Mouse (Mus musculus): ENCODE data around the gene Bsn. TPM values are rescaled to one million over a fixed set of nuclear protein-coding genes. Genes with fewer than 3 reads are reported as not detected.

Gene Bsn
- 0.25 and 0.31 TPM in 2 replicates for polyA plus RNA-seq (2015; fragmentation: Nextera tagmentation; extraction: Ambion mirVana)

DNA sequence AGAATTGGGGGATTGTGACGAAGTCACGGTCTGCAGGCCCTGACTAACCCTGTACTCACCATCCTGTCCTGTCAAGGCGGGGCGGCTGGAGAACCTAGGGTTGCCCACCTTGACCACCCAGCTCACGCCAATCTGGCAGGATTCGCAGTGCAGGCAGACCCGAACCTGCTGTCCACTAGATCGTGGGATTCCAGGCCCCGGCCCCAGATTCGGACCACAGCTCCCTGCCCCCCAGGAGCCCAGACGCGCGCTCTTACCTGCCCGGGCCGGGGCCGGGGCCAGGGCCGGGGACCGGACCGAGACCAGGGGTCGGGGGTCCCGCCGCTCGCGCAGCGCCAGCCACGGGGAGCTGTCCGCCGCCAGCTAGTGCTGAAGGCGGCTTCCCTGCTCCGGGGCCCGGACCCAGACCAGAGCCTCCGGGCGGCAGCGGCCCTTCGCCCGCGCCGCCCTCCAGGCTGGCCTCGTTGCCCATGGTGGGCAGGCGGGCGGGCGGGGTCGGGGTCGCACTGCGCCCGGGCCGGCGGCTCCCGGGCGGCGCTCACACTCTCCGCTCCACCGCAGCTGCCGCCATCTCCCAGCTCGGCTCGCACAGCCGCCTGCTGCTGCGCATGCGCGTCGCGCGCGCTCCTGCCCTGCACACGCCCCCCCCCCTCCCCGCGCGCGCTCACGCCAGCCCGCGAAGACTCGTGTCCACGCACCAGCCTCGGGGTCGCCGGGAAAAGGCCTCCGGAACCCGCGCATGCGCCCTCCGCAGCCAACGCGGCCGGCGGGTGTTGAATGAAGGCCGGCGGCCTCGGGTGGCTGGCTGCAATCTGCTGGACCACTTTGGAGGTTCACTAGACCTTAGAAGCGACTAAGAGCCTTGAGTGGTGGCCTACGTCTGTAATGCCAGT is at the start of gene Bsn:
Gene Bsn (minus strand): TSS at position 598 of the 893 bp plus-strand sequence.
- Histone ChIP-seq H3K27me3 (ENCODE audit: insufficient read depth, low read length) (peaks cover 3% of the 10 kb centered on the region; the same call in 1 of the 2 replicates), H3K4me1 (replicated peaks; ENCODE audit: insufficient read depth, low read length) (peaks cover 3% of the 10 kb centered on the region; the same call in 1 of the 2 replicates), H3K4me2 (ENCODE audit: low read length) (peak within 1 kb of the TSS; percentile 96), H3K27ac (no peak within 1 kb of the TSS), H3K4me3 (replicated peaks; ENCODE audit: low read depth, low read length) (peak within 1 kb of the TSS; percentile 50), H3K36me3 (ENCODE audit: insufficient read depth, low read length) (no peaks in the 10 kb centered on the region), H3K9ac (ENCODE audit: low read depth, low read length) (0 out of 2 replicates have a peak within 1 kb of the TSS, but pooled peaks have one; percentile 27), H3K9me3 (replicated peaks; ENCODE audit: low read length) (no peaks in the 10 kb centered on the region)
- peak; percentile 47 for DNase-seq (ENCODE audit: low spot score)
- no peak for TF ChIP-seq CTCF (IDR thresholded peaks at IDR 0.05; ENCODE audit: low read depth)
- 2% methylated on average over 70 of the region's 91 CpGs for WGBS
- peak; percentile 71 for ATAC-seq (replicated peaks; ENCODE audit: low FRiP score, low read depth)

DNA sequence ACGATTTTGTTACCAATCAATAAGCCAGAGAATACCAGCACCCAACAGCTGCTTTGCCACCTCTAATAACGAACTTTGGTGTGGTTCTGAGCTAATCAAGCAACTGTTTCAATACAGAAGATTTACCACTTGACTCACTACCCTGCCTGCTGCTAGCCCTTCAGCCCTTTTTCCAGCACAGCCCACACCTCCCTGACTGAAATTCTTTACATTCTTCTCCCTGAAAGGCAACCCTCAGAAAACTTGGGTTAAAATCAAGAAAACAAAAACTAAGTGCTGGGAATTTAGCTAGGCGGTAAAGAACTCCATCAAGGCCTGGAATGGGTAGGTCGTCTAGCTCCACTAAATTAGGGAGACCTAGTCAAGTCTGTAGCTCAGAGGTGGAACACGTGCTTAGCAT is 49.8 kb upstream of the Bsn start:
- 42% methylated on average over 5 of the region's 5 CpGs for WGBS
- no peak overlapping the region for H3K9ac ChIP-seq (ENCODE audit: low read depth, low read length)
- H3K4me1 ChIP-seq (replicated peaks; ENCODE audit: insufficient read depth, low read length), result peaks cover 8% of the 10 kb centered on the region
- no peak for TF ChIP-seq CTCF (IDR thresholded peaks at IDR 0.05; ENCODE audit: low read depth)
- H3K9me3 ChIP-seq (replicated peaks; ENCODE audit: low read length), result no peaks in the 10 kb centered on the region
- DNase-seq (ENCODE audit: low spot score), result peak; percentile 49
- no peak overlapping the region for H3K4me3 ChIP-seq (replicated peaks; ENCODE audit: low read depth, low read length)
- H3K4me2 ChIP-seq (ENCODE audit: low read length), result no peak overlapping the region
- peak overlapping the region; percentile 81 for H3K27ac ChIP-seq
- no peaks in the 10 kb centered on the region for H3K36me3 ChIP-seq (ENCODE audit: insufficient read depth, low read length)
- ATAC-seq (replicated peaks; ENCODE audit: low FRiP score, low read depth), result no peak
- H3K27me3 ChIP-seq (ENCODE audit: insufficient read depth, low read length), result no peaks in the 10 kb centered on the region

DNA sequence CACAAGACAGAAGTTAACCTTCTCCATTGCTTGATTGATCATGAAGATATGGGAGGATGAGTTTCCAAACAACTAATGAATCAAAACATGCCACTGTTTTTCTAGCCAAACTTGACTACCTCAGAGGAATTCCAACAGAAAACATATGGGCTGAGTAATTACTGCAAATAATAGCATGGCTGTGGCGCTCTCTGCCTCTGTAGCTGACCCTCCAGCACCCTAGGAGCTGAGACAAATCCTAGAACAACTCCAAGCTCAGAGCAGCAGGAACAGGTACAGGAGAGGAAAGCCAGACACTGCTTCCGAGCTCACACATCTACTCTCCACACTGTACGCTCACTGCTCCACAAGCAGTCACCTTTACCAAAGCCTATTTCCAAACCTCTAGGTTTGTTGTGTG is 48.6 kb upstream of the Bsn start:
- no peak overlapping the region for H3K4me2 ChIP-seq (ENCODE audit: low read length)
- H3K36me3 ChIP-seq (ENCODE audit: insufficient read depth, low read length), result no peaks in the 10 kb centered on the region
- ATAC-seq (replicated peaks; ENCODE audit: low FRiP score, low read depth) (peak; percentile 33; the same call in 1 of the 2 replicates), DNase-seq (ENCODE audit: low spot score) (peak; percentile 65)
- 32% methylated on average over 3 of the region's 3 CpGs for WGBS
- H3K4me3 ChIP-seq (replicated peaks; ENCODE audit: low read depth, low read length), result no peak overlapping the region
- no peak for TF ChIP-seq CTCF (IDR thresholded peaks at IDR 0.05; ENCODE audit: low read depth)
- H3K9ac ChIP-seq (ENCODE audit: low read depth, low read length), result no peak overlapping the region
- H3K27ac ChIP-seq, result peak overlapping the region; percentile 81; the same call in 1 of the 2 replicates
- H3K27me3 ChIP-seq (ENCODE audit: insufficient read depth, low read length), result no peaks in the 10 kb centered on the region
- H3K9me3 ChIP-seq (replicated peaks; ENCODE audit: low read length), result no peaks in the 10 kb centered on the region
- H3K4me1 ChIP-seq (replicated peaks; ENCODE audit: insufficient read depth, low read length), result peaks cover 8% of the 10 kb centered on the region

DNA sequence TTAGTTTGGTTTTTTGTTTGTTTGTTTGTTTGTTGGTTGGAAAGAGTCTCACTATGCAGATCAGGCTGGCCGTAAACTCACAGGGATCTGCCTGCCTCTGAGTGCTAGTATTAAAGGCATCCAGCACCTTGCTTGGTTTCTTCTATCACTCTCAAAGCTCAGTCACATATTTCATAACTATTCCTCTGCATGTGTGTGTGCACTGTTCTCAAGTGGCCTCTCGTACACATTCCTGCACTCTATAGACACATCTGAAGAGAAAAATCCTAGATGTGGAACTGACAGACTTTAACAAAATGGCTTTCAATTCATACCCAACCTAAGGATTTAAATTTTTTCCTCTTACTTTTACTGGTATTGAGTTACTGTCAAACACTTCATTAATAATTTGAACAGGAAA is 48.2 kb upstream of the Bsn start:
- TF ChIP-seq CTCF (IDR thresholded peaks at IDR 0.05; ENCODE audit: low read depth), result no peak
- ATAC-seq (replicated peaks; ENCODE audit: low FRiP score, low read depth), result no peak

DNA sequence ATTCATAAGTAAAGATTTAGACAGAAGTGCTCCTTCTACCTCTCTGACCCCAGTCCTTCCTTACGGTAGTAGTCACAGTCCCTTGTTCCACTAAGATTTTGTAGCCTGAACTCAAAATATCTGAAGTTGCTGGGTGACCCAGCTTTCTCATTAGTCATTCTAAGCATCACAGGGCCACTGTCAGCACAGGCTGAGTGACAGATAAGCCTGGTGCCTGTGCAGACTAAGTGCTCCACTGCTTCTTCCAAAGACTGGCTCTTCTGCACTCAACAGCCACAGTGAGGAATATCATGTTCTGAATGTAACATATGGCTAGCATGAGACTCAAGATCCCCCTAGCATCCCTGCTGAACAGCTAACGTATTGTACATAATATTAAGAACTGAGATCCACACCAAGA is 44.5 kb upstream of the Bsn start:
- Histone ChIP-seq H3K4me3 (replicated peaks; ENCODE audit: low read depth, low read length) (no peak overlapping the region), H3K4me1 (replicated peaks; ENCODE audit: insufficient read depth, low read length) (peaks cover 5% of the 10 kb centered on the region), H3K9me3 (replicated peaks; ENCODE audit: low read length) (no peaks in the 10 kb centered on the region), H3K9ac (ENCODE audit: low read depth, low read length) (no peak overlapping the region), H3K36me3 (ENCODE audit: insufficient read depth, low read length) (no peaks in the 10 kb centered on the region), H3K27ac (no peak overlapping the region), H3K27me3 (ENCODE audit: insufficient read depth, low read length) (no peaks in the 10 kb centered on the region), H3K4me2 (ENCODE audit: low read length) (no peak overlapping the region)
- DNase-seq (ENCODE audit: low spot score) (no peak), ATAC-seq (replicated peaks; ENCODE audit: low FRiP score, low read depth) (no peak)
- 91% methylated on average over 2 of the region's 2 CpGs for WGBS
- TF ChIP-seq CTCF (IDR thresholded peaks at IDR 0.05; ENCODE audit: low read depth), result no peak

More for the DNA sequence above, 48.2 kb upstream of the Bsn start:
- Histone ChIP-seq H3K9ac (ENCODE audit: low read depth, low read length) (no peak overlapping the region), H3K4me2 (ENCODE audit: low read length) (no peak overlapping the region), H3K27ac (peak overlapping the region; percentile 81), H3K27me3 (ENCODE audit: insufficient read depth, low read length) (no peaks in the 10 kb centered on the region), H3K4me1 (replicated peaks; ENCODE audit: insufficient read depth, low read length) (peaks cover 8% of the 10 kb centered on the region), H3K4me3 (replicated peaks; ENCODE audit: low read depth, low read length) (no peak overlapping the region), H3K36me3 (ENCODE audit: insufficient read depth, low read length) (no peaks in the 10 kb centered on the region), H3K9me3 (replicated peaks; ENCODE audit: low read length) (no peaks in the 10 kb centered on the region)
- 64% methylated on average over 2 of the region's 2 CpGs for WGBS
- DNase-seq (ENCODE audit: low spot score), result no peak

DNA sequence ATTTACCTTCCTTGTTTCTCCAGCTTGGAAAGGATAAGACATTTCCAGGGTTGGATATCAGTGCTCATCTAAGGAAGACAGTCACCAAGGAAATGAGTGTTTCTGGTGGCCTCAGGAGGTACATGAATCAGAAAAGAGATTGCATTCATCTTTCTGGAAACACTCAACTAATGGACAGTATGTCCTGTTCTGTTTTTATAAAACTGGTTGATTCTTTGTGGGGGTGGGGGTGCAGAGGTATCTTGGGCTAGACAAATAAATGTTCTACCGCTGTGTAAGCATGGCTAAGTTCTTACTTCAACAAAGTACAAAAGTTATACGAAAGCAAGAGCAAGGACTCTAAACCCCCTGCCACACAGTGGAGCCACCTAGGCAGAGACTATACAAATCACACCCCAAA is 42.7 kb upstream of the Bsn start:
- Histone ChIP-seq H3K9ac (ENCODE audit: low read depth, low read length) (no peak overlapping the region), H3K4me2 (ENCODE audit: low read length) (no peak overlapping the region), H3K4me3 (replicated peaks; ENCODE audit: low read depth, low read length) (no peak overlapping the region), H3K36me3 (ENCODE audit: insufficient read depth, low read length) (no peaks in the 10 kb centered on the region), H3K27ac (no peak overlapping the region), H3K4me1 (replicated peaks; ENCODE audit: insufficient read depth, low read length) (peaks cover 11% of the 10 kb centered on the region; the same call in 1 of the 2 replicates), H3K9me3 (replicated peaks; ENCODE audit: low read length) (no peaks in the 10 kb centered on the region), H3K27me3 (ENCODE audit: insufficient read depth, low read length) (no peaks in the 10 kb centered on the region)
- DNase-seq (ENCODE audit: low spot score), result no peak
- ATAC-seq (replicated peaks; ENCODE audit: low FRiP score, low read depth), result no peak
- TF ChIP-seq CTCF (IDR thresholded peaks at IDR 0.05; ENCODE audit: low read depth), result no peak
- 84% methylated on average over 2 of the region's 2 CpGs for WGBS

Measured in kidney, postnatal 0 days (tissue).